Mouse (Mus musculus) limb, embryonic 11.5 days (tissue): ENCODE results near the gene Wdr35. TPM values are rescaled to one million over a fixed set of nuclear protein-coding genes. Genes with fewer than 3 reads are reported as not detected.

Source experiments
- ATAC-seq: fragments of 200-750 bp; cut with Nextera tagmentation; 2 replicates; pipeline ENCODE4 v1.8.0; 2017; ENCODE audit warnings: low read depth; ENCODE audit not compliant: insufficient number of reproducible peaks, low FRiP score, low TSS enrichment
- DNase-seq: peaks from one replicate; pipeline ENCODE4 v3.0.0-alpha.2; 2015; ENCODE audit warnings: low spot score
- H3K27ac ChIP-seq: fragments of 300-500 bp; sonication (generic); replicated peaks from 2 replicates; pipeline ENCODE4 v1.5.1; 2014; ENCODE audit warnings: low read depth, mild to moderate bottlenecking, low read length
- H3K27me3 ChIP-seq: fragments of 300-500 bp; sonication (generic); 2 replicates; pipeline ENCODE4 v1.6.1; 2014; ENCODE audit warnings: mild to moderate bottlenecking, low read length, mixed read lengths; ENCODE audit not compliant: control insufficient read depth, insufficient read depth
- H3K36me3 ChIP-seq: fragments of 300-500 bp; sonication (generic); 2 replicates; pipeline ENCODE4 v1.6.1; 2014; ENCODE audit warnings: mild to moderate bottlenecking, low read length, moderate library complexity, mixed read lengths; ENCODE audit not compliant: control insufficient read depth, insufficient read depth
- H3K4me1 ChIP-seq: fragments of 300-500 bp; sonication (generic); 2 replicates; pipeline ENCODE4 v1.6.1; 2014; ENCODE audit warnings: low read length, mixed read lengths; ENCODE audit not compliant: control insufficient read depth, insufficient read depth
- H3K4me2 ChIP-seq: fragments of 300-500 bp; sonication (generic); 2 replicates; pipeline ENCODE4 v1.6.1; 2014; ENCODE audit warnings: low read depth, mild to moderate bottlenecking, moderate library complexity; ENCODE audit not compliant: severe bottlenecking
- H3K4me3 ChIP-seq: fragments of 300-500 bp; sonication (generic); 2 replicates; pipeline ENCODE4 v1.5.1; 2014; ENCODE audit warnings: low read depth, low read length
- H3K9ac ChIP-seq: fragments of 300-500 bp; sonication (generic); 2 replicates; pipeline ENCODE4 v1.6.1; 2014; ENCODE audit warnings: mild to moderate bottlenecking, low read length
- H3K9me3 ChIP-seq: fragments of 300-500 bp; sonication (generic); 2 replicates; pipeline ENCODE4 v1.6.1; 2016; ENCODE audit warnings: low read length; ENCODE audit not compliant: control insufficient read depth
- WGBS: fragments of 180-500 bp; shearing (Covaris S2); extraction: QIAGEN DNeasy Blood & Tissue Kit; methylation state at CpG from one replicate; pipeline ENCODE4 v1.1.7; 2014; 5-methylcytosine and 5-hydroxymethylcytosine counted together
- polyA plus RNA-seq: library from polyadenylated mRNA; unstranded; fragments of >200 nt; fragmentation: Nextera tagmentation; extraction: Ambion mirVana; gene quantifications from 2 replicates; pipeline ENCODE4 v1.2.1, GENCODE M21; 2014

Gene Wdr35
- polyA plus RNA-seq, 1 experiment from 2014 or later, result 27.3 TPM

GRCm38 (mm10) chr12:9031166-9031565 lies 57.5 kb downstream of the Wdr35 start:
- Histone ChIP-seq H3K9ac (no peak overlapping the region), H3K36me3 (no peaks in the 10 kb centered on the region), H3K9me3 (no peaks in the 10 kb centered on the region), H3K4me3 (peak overlapping the region; percentile 54), H3K4me2 (peak overlapping the region; percentile 49), H3K27me3 (no peaks in the 10 kb centered on the region), H3K4me1 (no peaks in the 10 kb centered on the region), H3K27ac (no peak overlapping the region)
- DNase-seq (no peak), ATAC-seq (no peak)
- 71% methylated on average over 8 of the region's 8 CpGs for WGBS

GRCm38 (mm10) chr12:9033140-9033539 lies 59.4 kb downstream of the Wdr35 start:
- H3K4me2 ChIP-seq, result no peak overlapping the region
- H3K4me1 ChIP-seq, result no peaks in the 10 kb centered on the region
- H3K9ac ChIP-seq, result no peak overlapping the region
- ATAC-seq (no peak), DNase-seq (no peak)
- no peaks in the 10 kb centered on the region for H3K36me3 ChIP-seq
- no peak overlapping the region for H3K4me3 ChIP-seq
- no peaks in the 10 kb centered on the region for H3K9me3 ChIP-seq
- H3K27me3 ChIP-seq, result no peaks in the 10 kb centered on the region
- no peak overlapping the region for H3K27ac ChIP-seq

GRCm38 (mm10) chr12:9036409-9036808 lies 62.7 kb downstream of the Wdr35 start:
- H3K27me3 ChIP-seq, result no peaks in the 10 kb centered on the region
- H3K4me2 ChIP-seq, result no peak overlapping the region
- H3K27ac ChIP-seq, result no peak overlapping the region
- no peaks in the 10 kb centered on the region for H3K9me3 ChIP-seq
- H3K36me3 ChIP-seq, result no peaks in the 10 kb centered on the region
- no peak overlapping the region for H3K4me3 ChIP-seq
- ATAC-seq, result no peak
- 0 out of 2 replicates have a peak, but pooled peaks cover 2% of the 10 kb centered on the region for H3K4me1 ChIP-seq
- no peak overlapping the region for H3K9ac ChIP-seq
- 84% methylated on average over 9 of the region's 9 CpGs for WGBS
- DNase-seq, result no peak

- Histone ChIP-seq H3K4me1 (0 out of 2 replicates have a peak, but pooled peaks cover 2% of the 10 kb centered on the region), H3K9me3 (no peaks in the 10 kb centered on the region), H3K4me3 (no peak overlapping the region), H3K36me3 (no peaks in the 10 kb centered on the region), H3K4me2 (no peak overlapping the region), H3K27me3 (no peaks in the 10 kb centered on the region), H3K9ac (no peak overlapping the region), H3K27ac (no peak overlapping the region)
- 73% methylated on average over 5 of the region's 5 CpGs for WGBS
- no peak for ATAC-seq
- DNase-seq, result no peak
Measured at GRCm38 (mm10) chr12:9040177-9040576, 66.5 kb downstream of the Wdr35 start.

- ATAC-seq (no peak), DNase-seq (no peak)
- H3K9ac ChIP-seq, result no peak overlapping the region
- H3K36me3 ChIP-seq, result no peaks in the 10 kb centered on the region
- H3K4me3 ChIP-seq, result no peak overlapping the region
- H3K4me2 ChIP-seq, result no peak overlapping the region
- WGBS, result 65% methylated on average over 7 of the region's 7 CpGs
- no peak overlapping the region for H3K27ac ChIP-seq
- H3K27me3 ChIP-seq, result no peaks in the 10 kb centered on the region
- no peaks in the 10 kb centered on the region for H3K9me3 ChIP-seq
- H3K4me1 ChIP-seq, result 0 out of 2 replicates have a peak, but pooled peaks cover 2% of the 10 kb centered on the region
Measured at GRCm38 (mm10) chr12:9040686-9041085, 67.0 kb downstream of the Wdr35 start.

- H3K36me3 ChIP-seq, result no peaks in the 10 kb centered on the region
- H3K9me3 ChIP-seq, result no peaks in the 10 kb centered on the region
- no peaks in the 10 kb centered on the region for H3K27me3 ChIP-seq
- no peak overlapping the region for H3K9ac ChIP-seq
- no peak overlapping the region for H3K27ac ChIP-seq
- H3K4me1 ChIP-seq, result 0 out of 2 replicates have a peak, but pooled peaks cover 2% of the 10 kb centered on the region
- DNase-seq (no peak), ATAC-seq (no peak)
- WGBS, result 81% methylated on average over 5 of the region's 5 CpGs
- no peak overlapping the region for H3K4me2 ChIP-seq
- no peak overlapping the region for H3K4me3 ChIP-seq
Measured at GRCm38 (mm10) chr12:9042316-9042715, 68.6 kb downstream of the Wdr35 start.

GRCm38 (mm10) chr12:9042759-9043158 lies 69.1 kb downstream of the Wdr35 start:
- no peak for DNase-seq
- no peaks in the 10 kb centered on the region for H3K27me3 ChIP-seq
- H3K27ac ChIP-seq, result no peak overlapping the region
- no peak overlapping the region for H3K4me3 ChIP-seq
- no peak overlapping the region for H3K9ac ChIP-seq
- 0 out of 2 replicates have a peak, but pooled peaks cover 2% of the 10 kb centered on the region for H3K4me1 ChIP-seq
- WGBS, result 87% methylated on average over 3 of the region's 3 CpGs
- H3K9me3 ChIP-seq, result no peaks in the 10 kb centered on the region
- ATAC-seq, result no peak
- no peaks in the 10 kb centered on the region for H3K36me3 ChIP-seq
- H3K4me2 ChIP-seq, result no peak overlapping the region

- no peaks in the 10 kb centered on the region for H3K27me3 ChIP-seq
Measured at GRCm38 (mm10) chr12:9044666-9045065, 71.0 kb downstream of the Wdr35 start.

GRCm38 (mm10) chr12:9046674-9047073 lies 73.0 kb downstream of the Wdr35 start:
- Histone ChIP-seq H3K27me3 (no peaks in the 10 kb centered on the region), H3K4me1 (peaks cover 4% of the 10 kb centered on the region), H3K36me3 (no peaks in the 10 kb centered on the region), H3K4me2 (no peak overlapping the region), H3K27ac (no peak overlapping the region), H3K9me3 (no peaks in the 10 kb centered on the region), H3K4me3 (no peak overlapping the region), H3K9ac (no peak overlapping the region)
- ATAC-seq (no peak), DNase-seq (no peak)
- WGBS, result 76% methylated on average over 4 of the region's 4 CpGs

More at GRCm38 (mm10) chr12:9044666-9045065, 71.0 kb downstream of the Wdr35 start:
- no peak for ATAC-seq
- Histone ChIP-seq H3K4me3 (no peak overlapping the region), H3K9ac (no peak overlapping the region), H3K36me3 (no peaks in the 10 kb centered on the region), H3K27ac (no peak overlapping the region), H3K4me2 (no peak overlapping the region), H3K9me3 (no peaks in the 10 kb centered on the region), H3K4me1 (0 out of 2 replicates have a peak, but pooled peaks cover 2% of the 10 kb centered on the region)
- no peak for DNase-seq
- 93% methylated on average over 7 of the region's 7 CpGs for WGBS
